Mouse (Mus musculus): ENCODE results near the gene Frat1.

DNA sequence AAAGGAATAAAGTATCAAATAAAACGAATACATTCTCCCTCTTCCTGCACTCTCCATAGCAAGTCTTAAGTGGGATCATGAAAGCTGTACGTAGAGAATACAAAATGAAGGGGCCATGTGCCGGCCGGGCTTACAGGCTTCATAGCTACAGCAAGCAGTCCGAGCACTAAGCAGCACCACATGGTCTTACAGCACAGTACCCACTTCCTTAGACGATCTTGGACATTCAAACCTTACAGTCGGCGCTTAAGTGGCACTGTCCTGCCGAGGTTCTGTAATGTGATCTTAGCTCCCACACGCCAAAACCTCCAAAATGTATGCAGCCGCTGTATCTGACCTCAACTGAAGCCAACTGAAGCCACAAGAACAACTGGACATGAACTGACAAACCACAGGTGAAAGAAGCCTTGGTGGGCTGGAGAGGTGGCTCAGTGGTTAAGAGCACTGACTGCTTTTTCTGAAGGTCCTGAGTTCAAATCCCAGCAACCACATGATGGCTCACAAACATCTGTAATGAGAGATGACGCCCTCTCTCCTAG, 32.9 kb upstream of the Frat1 start:
- TF ChIP-seq GATA1 (IDR thresholded peaks at IDR 0.05; ENCODE audit: low read length) (no peak), TAL1 (IDR thresholded peaks at IDR 0.05; ENCODE audit: low read length) (no peak)

Measured in erythroblast, embryonic 14.5 days (primary cell).